Mouse (Mus musculus) erythroblast, embryonic 14.5 days (primary cell): ENCODE results near the gene Lsm14b.

Source experiments
- GATA1 ChIP-seq: IDR thresholded peaks from 2 replicates; pipeline ENCODE4 v1.6.1; 2012; ENCODE audit warnings: low read length, inconsistent platforms, mixed read lengths
- TAL1 ChIP-seq: IDR thresholded peaks from 3 replicates; pipeline ENCODE4 v1.6.1; 2012; ENCODE audit warnings: low read length, inconsistent platforms, mixed read lengths

DNA sequence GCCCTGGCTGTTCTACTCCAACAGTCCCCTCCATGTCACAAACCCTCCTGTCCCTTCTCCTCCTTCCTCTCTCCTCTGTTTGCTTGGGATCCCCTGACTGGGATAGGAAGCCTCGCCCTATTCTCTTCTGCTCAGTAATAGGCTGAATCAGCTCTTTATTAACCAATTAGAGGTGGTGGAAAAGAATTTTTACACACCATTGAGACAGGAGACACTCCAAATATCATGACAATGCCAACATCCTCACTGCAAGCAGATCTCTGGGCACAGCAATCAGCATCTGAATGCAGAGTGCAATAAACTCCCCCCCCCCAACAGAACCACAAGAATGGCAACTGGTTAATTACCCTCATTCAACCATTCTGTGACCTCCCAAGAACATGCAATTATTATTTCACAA lies 35.7 kb upstream of the Lsm14b start:
- TF ChIP-seq GATA1 (no peak), TAL1 (no peak)
